Mouse (Mus musculus) layer of hippocampus, postnatal 36 days (tissue): ENCODE measurements around the gene 9330182L06Rik. TPM values are rescaled to one million over a fixed set of nuclear protein-coding genes. Genes with fewer than 3 reads are reported as not detected.
A peak's percentile ranks its signal among the peaks of the same experiment; 100 is the strongest.

ENCODE experiments used
- DNase-seq, 2 experiments: peaks; one replicate each; pipeline ENCODE4 v3.0.0; 2022
- total RNA-seq, 2 experiments: library from RNA; stranded (reverse); gene quantifications; 2 replicates each; pipeline ENCODE4 v1.2.3; 2021

Gene 9330182L06Rik
- total RNA-seq, 2 experiments from 2014 or later = 18.7 to 21.7 TPM

GRCm38 (mm10) chr5:9361982-9362661 lies 96.2 kb downstream of the 9330182L06Rik start:
- DNase-seq = no peak

- DNase-seq = no peak
Observed at GRCm38 (mm10) chr5:9364937-9365336, 99.0 kb downstream of the 9330182L06Rik start.

- DNase-seq = no peak
Observed at GRCm38 (mm10) chr5:9367920-9368692, 102.2 kb downstream of the 9330182L06Rik start.

DNA sequence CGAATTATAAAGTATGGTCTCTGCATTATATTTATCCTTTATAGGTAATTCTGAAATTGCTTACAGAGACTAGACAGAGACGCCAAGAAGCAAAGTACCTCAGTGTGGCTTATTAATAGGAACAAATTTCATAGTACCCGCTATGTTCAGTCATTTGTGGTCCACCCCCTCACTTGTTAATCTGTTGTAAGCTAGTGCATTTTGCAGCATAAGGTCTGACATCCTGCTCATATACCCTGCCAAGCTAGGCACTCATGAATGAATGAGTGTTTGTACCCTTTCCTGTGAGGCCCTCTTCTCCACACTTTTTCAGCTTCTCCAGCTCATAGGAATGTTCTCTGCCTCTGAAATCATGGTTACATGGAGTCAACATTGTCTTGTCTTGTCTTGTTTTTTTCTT lies 105.2 kb downstream of the 9330182L06Rik start:
- DNase-seq = peak; percentile 13 to 45

DNA sequence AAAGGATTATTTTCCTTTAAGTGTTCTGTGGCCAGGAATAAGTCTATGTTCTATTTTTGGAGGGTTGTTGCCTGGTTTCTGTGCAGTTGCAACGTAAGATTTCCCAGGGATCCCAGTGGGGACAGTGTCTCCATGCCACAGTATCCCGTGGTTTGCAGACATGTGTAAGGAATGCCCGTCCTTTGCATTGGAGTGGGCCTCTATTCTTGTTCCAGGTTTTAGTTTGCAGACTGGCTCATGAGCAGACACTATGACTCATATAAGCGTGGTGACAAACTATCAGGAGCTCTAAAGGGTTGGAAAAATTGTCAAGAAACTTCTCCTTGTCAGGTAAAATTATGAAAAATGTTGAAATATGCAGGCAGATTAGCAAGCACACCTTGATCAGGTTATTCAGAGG lies 107.4 kb downstream of the 9330182L06Rik start:
- no peak for DNase-seq

DNA sequence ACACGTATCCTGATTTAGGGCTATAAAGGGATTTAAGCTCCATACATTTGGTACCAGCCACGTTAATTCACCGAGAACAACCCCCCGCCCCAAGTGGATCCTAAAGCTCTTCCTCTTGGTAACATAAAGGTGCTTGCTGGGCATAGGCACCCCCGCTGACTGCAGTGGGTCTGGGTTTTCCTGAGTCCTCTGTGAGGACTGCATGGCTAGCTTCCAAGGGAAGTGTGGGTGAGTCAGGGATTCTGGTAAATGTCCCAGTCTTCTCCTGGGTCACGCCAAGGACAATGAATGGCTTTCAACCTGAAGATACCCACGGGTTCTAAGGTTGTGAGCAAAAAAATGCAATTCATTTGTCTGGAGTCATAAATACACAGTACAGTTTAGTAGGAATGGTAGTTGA lies 124.0 kb downstream of the 9330182L06Rik start:
- DNase-seq = no peak

DNA sequence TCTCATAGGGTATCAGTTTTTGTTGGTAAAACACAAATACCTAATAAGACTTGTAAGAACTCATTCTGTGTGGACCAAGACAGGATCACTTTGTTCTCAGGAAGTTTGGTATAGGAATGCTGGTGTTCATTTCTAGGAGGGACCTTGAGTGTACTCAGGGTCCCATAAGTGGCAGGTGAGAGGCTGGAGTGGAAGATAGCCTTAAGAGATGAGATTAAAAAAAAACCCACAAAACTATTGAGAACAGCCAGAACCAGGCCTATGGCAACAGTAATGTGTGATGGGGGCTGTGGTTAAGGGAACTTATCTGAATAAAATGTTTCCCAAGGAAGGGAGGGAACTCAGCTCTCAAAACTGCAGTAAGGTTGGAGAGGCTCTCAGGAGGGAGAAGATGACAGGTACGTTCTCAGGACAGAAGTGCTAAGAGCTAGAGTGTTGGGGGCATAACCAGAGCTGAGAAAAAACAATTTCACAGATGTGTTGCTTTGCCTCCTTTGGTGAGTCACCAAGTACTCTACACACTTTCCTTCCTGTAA lies 126.0 kb downstream of the 9330182L06Rik start:
- DNase-seq = no peak

DNA sequence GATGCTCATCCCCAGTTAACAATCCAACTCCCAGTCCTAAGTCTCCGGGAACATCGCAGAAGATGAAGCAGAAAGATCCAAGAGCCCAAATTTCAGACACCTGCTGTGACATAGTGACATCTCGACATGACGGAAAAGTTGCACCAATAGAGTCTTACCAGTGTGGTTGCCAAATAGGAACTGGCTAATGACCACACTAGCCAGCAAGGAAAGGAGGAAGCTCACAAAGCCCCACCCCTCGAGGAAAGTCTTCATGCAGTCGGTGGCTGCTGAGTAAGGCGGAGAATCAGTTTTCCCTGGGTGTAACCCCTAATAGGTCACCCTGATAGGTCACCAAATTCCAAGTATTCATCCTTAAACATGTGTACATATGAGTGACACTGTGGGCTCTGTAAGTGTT lies 151.2 kb downstream of the 9330182L06Rik start:
- DNase-seq = no peak

DNA sequence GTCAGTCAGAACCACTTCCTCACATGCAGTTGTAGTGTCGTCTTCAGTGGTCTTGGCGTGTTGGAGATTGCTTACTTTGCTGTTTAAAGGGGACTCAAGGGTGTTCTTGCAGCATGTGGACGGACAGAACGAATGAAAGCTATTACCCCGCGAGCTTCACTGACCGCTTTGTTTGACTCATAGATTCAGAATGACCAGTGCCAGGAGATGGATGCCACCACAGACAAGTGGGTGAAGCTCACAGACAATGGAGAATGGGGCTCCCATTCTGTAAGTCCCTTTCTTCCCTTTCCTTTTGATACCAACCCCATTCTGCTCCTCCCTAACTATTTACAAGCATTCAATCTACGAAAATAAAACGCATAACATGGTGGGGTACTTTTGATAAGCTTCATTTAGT lies 151.9 kb downstream of the 9330182L06Rik start:
- no peak for DNase-seq

DNA sequence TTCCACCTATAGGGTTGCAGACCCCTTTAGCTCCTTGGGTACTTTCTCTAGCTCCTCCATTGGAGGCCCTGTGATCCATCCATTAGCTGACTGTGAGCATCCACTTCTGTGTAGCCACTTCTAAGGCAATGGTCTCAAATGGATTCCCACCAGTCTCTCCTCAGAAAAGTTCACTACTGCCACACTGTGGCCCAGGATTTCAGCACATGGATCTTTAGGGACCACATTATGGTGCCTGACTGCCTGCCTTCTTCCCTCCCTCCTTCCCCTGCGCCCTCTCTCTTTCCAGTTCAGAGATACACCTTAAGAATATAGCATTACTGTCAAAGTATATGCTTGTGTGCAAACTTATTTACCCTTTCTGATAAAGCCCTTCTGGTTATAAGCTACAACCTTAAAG lies 154.0 kb downstream of the 9330182L06Rik start:
- DNase-seq = peak in 1 of 2 experiments; percentile 19

GRCm38 (mm10) chr5:9424464-9424863 lies 158.5 kb downstream of the 9330182L06Rik start:
- DNase-seq = no peak

DNA sequence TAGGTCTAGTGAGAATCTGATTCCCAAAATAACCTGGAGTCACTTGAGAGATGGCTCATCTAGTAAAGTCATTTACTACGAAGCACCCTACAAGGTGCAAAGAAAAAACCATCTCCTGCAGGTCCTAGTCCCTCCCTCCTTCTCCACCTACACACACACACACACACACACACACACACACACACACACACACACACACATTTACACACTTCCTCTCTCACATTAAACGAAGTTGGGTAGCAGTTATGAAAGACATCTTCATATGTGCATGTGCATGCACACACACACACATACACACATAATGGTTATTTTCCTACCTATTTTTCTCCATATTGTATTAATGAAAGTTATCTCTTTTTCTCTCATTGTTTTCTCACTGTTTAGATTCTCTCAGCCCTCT lies 161.2 kb downstream of the 9330182L06Rik start:
- DNase-seq = no peak

DNA sequence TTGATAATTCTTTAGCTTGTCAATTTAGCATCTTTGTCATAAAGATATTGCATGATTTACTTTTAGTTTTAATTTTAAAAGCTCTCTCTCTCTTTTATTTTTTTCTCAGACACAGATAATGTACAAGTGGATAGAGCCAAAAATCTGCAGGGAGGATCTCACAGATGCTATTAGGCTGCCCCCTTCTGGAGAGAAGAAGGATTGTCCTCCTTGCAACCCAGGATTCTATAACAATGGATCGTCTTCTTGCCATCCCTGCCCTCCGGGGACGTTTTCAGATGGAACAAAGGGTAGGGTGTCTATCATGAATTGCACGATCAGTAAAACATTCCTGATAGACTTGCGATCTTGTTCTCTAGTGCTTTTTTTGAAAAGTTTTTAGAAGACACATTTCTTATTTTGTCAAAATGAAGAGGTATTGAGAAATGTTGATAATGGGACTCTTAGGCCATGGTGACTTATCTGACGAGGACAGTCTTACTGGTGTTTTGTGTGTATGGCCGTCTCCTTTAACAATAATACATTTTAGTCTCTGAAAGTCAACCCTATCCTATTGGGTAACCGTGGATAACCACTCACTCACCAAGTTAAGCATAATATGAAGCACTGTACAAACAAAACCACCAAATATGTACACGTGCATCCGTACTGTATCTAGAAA lies 161.8 kb downstream of the 9330182L06Rik start:
- peak in 1 of 2 experiments; percentile 34 for DNase-seq

GRCm38 (mm10) chr5:9428728-9429127 lies 162.8 kb downstream of the 9330182L06Rik start:
- no peak for DNase-seq

DNA sequence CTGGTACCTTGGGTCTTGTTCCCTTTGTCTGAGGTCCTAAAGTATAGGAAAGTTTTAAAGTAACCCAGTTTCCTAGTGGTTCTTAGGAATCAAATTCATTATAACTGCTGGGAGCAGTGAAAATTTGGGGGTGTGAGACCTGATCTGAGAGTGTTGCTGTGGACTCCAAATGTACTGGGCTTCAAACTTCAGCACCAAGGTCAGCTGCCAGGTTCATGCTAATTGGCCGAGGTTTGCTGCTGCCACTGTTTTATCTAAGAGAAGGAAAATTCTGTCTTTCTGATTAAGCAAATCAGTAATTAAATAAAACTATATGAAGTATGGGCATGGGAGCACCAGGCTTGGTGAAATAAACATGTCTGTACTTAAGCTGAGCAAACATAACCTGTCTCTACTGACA lies 180.2 kb downstream of the 9330182L06Rik start:
- DNase-seq = no peak

- no peak for DNase-seq
Observed at GRCm38 (mm10) chr5:9448931-9449330, 183.0 kb downstream of the 9330182L06Rik start.

GRCm38 (mm10) chr5:9449570-9449969 lies 183.7 kb downstream of the 9330182L06Rik start:
- peak in 1 of 2 experiments; percentile 19 for DNase-seq

- DNase-seq = no peak
Observed at GRCm38 (mm10) chr5:9453298-9453697, 187.4 kb downstream of the 9330182L06Rik start.

DNA sequence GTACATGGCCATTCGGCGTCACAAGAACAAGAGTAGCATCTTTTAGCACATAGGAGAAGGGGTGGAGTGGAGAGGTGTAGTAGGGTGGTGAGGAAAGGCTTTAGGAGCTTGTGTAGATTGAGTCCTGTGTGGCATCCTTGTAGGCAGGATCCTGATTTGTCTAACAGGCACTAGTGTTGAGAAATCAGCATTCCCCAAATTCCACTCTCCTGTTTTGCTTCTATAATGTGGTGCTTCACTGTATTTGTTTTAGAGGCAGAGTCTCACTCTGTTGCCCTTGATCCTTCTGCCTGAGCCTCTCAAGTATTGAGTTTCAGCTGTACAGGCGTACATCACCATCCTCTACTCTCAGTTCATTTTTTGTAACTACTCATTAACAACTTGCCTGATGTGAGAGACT lies 211.7 kb downstream of the 9330182L06Rik start:
- no peak for DNase-seq

- DNase-seq = peak in 1 of 2 experiments; percentile 4
Observed at GRCm38 (mm10) chr5:9495456-9495855, 229.5 kb downstream of the 9330182L06Rik start.

DNA sequence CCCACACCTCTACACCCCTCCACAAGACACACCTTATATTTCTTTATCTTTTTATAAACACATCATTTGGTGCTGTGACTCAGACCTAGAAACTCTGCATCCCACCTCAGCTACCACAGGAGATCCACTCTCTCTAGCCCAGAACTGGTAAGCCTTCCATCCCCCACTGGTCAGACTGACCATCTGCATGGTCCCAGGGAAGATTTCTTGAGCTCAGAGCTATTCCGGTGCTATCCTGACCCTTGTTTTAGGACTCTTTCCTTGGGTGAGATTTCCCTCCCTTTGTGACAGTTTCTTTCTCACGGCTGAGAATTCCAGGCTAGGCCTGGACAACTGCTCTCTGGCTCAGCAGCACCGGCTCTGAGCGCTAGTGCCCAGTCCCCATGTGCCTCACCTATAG lies 231.3 kb downstream of the 9330182L06Rik start:
- DNase-seq = no peak

GRCm38 (mm10) chr5:9511027-9511426 lies 245.1 kb downstream of the 9330182L06Rik start:
- no peak for DNase-seq

- no peak for DNase-seq
Observed at GRCm38 (mm10) chr5:9525507-9525906, 259.6 kb downstream of the 9330182L06Rik start.
